Mouse (Mus musculus) embryonic fibroblast, embryonic 13.5 days (primary cell): ENCODE measurements around the gene Shroom3. TPM values are rescaled to one million over a fixed set of nuclear protein-coding genes. Genes with fewer than 3 reads are reported as not detected.

ENCODE experiments used
- H3K27ac ChIP-seq: 2 replicates; pipeline ENCODE4 v1.5.1; 2012; ENCODE audit warnings: low read length, control low read depth, inconsistent platforms; ENCODE audit not compliant: insufficient read depth
- H3K4me1 ChIP-seq: 2 replicates; pipeline ENCODE4 v1.6.1; 2011; ENCODE audit warnings: low read length; ENCODE audit not compliant: control insufficient read depth, insufficient read depth
- H3K4me3 ChIP-seq: 2 replicates; pipeline ENCODE4 v1.5.1; 2011; ENCODE audit warnings: mild to moderate bottlenecking, control low read depth, low read length; ENCODE audit not compliant: insufficient read depth
- CTCF ChIP-seq: IDR thresholded peaks from 2 replicates; pipeline ENCODE4 v1.5.1; 2011; ENCODE audit warnings: mild to moderate bottlenecking, control low read depth, low read length, moderate library complexity, borderline replicate concordance; ENCODE audit not compliant: insufficient read depth
- POLR2A ChIP-seq: IDR thresholded peaks from 2 replicates; pipeline ENCODE4 v1.6.1; 2011; ENCODE audit warnings: low read depth, mild to moderate bottlenecking, control low read depth, low read length, moderate library complexity
- polyA plus RNA-seq: library from polyadenylated mRNA; stranded (reverse); fragments of >200 nt; gene quantifications from 2 replicates; pipeline ENCODE4 v1.2.4, GENCODE M21; 2011; ENCODE audit warnings: low read depth; ENCODE audit not compliant: missing spikeins, insufficient read length

Gene Shroom3
- polyA plus RNA-seq, 1 experiment = 1.2 TPM

DNA sequence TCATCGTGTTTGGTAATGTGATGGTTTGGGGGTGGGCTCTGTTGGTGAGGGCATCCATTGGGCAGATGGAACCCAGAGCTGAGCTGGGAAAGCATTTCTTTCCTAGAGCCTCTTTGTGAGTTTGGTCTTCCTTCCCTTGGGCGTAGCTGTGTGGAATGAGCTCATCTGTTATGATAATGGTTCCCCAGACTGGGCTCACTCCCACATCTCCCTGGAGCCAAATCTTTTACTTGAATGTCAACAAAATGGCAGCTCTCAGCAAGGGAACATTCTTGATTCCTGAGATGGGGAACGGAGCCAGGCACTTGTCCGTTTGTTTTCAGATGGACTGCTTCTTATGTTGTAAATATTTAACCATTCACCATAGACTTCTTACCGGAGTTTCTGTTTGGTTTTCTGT, 158.2 kb downstream of the Shroom3 start:
- Histone ChIP-seq H3K27ac (no peak overlapping the region), H3K4me3 (no peak overlapping the region), H3K4me1 (no peaks in the 10 kb centered on the region)
- no peak for TF ChIP-seq CTCF
- TF ChIP-seq POLR2A = no peak

DNA sequence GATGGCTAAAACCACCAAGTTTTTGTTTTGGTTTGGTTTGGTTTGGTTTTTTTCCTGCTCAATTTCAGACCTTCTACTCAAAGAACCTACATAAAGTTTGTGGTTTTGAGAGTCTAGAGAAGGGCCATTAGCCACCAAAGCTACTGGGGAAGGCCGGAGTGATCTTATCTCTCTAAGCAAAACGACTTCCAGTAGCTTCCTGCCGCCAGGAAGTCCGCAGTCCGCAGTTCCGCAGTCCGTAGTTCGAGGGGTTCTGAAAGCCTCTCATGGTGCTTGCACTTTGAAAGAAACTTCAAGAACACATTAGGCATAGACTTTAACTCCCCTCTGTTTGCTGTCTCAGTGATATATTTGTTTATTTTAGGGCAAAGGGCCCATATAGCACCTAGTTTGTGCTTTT, 159.2 kb downstream of the Shroom3 start:
- no peaks in the 10 kb centered on the region for H3K4me1 ChIP-seq
- H3K4me3 ChIP-seq = no peak overlapping the region
- H3K27ac ChIP-seq = no peak overlapping the region
- TF ChIP-seq CTCF = no peak
- TF ChIP-seq POLR2A = no peak

DNA sequence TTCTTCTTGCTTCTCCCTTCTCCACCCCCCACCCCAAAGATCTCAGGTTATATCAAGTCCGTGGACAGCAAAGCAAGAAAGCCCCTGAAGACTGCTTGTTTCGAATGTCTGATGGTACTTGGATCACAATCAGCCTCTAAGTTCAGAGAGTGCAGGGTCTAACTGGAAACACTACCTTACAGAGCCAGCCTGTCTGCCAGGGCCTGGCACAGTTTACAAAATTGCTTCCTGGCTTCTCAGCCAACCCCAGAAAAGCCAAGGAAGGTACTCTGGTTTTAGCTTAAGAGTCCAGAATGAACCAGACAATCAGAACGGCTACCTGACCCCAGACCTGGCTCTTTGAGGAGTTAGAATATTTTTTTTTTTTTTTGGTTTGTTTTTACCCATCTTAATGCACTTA, 159.6 kb downstream of the Shroom3 start:
- H3K27ac ChIP-seq = no peak overlapping the region
- TF ChIP-seq POLR2A (no peak), CTCF (no peak)
- H3K4me3 ChIP-seq = no peak overlapping the region
- H3K4me1 ChIP-seq = no peaks in the 10 kb centered on the region

DNA sequence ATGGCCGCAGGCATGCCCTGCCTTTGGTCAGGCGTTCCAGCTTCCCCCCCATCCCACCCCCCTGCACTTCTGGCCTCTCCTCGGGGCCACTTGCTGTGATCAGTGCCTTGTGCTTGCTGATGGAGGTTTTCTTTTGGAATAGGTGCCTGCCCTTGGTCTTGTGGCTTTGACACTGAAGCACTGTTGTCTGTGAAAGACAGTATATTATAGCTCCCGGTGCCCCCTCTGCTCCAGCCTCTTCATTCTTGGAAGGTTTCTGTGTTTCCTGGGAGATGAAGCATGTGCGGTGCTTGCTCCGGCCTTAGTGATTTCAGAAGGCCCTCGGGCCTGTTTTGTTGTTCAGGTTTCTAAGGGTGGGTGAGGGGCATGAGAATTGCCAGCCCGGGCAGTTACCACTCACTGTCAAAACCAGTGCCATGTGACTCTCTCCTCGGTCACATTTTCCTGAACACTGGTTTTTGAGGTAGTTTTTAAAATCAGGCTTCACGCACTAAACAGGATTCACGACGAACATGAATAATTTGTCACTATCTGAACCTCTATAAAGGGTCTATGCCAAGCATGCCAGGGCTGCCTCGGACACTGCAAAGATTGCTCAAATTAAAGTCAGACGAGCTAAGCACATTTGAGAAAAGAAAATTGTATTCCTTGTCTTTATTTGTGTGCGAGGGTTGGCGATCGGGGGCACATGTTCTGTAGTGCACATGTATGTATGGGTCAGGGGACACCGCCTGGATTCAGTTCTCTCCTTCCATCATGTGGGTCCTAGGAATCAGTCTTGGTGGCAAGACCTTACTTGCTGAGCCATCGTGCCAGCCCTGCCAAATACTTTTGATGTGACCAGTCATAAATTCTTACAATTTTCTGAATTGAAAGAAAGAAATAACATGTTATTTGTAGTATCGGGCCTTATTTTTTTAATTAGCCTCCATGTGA, 160.9 kb downstream of the Shroom3 start:
- TF ChIP-seq POLR2A = no peak
- no peak for TF ChIP-seq CTCF
- Histone ChIP-seq H3K27ac (no peak overlapping the region), H3K4me1 (no peaks in the 10 kb centered on the region), H3K4me3 (no peak overlapping the region)

DNA sequence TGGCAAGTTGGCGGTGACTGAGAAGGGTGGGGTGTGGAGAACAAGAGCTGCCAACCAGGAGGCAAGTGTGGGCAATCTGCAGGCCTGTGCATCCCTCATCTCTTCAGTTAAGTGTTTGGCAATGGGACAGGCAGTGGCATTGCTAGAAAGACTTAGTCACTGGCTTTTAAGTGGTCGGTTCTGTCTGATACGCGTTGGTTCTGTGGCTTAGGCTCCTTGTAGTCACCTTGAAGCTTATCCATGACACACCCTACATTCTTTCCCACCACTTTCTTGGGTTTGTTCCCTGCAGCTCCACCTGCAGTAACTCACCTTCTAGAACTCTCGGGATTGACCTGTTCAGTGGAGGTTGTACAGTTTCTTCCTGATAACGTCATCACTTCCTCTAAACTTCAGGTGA, 166.5 kb downstream of the Shroom3 start:
- no peak overlapping the region for H3K27ac ChIP-seq

DNA sequence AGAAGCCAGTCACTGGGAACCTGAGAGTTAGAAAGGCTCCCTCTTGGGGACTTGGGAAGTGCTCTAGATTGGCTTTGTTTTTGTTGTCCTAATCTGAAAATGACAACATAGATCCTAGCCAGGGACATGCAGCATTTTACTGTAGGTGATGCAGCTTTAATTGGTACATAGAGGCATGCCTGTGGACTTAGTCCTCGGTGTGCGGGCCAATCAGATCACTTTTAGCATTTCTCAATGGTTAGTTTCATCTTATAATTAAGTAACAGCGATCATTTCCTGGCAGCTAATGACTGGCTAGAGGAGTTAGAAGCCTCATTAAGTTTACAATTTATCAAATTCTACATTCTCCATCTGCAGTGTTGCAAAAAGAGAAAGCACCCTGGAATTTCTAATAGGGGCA, 167.7 kb downstream of the Shroom3 start:
- H3K4me1 ChIP-seq = no peaks in the 10 kb centered on the region
- no peak overlapping the region for H3K27ac ChIP-seq
- no peak for TF ChIP-seq POLR2A
- no peak for TF ChIP-seq CTCF
- H3K4me3 ChIP-seq = no peak overlapping the region

More for the DNA sequence above, 166.5 kb downstream of the Shroom3 start:
- Histone ChIP-seq H3K4me1 (no peaks in the 10 kb centered on the region), H3K4me3 (no peak overlapping the region)
- TF ChIP-seq CTCF (no peak), POLR2A (no peak)

DNA sequence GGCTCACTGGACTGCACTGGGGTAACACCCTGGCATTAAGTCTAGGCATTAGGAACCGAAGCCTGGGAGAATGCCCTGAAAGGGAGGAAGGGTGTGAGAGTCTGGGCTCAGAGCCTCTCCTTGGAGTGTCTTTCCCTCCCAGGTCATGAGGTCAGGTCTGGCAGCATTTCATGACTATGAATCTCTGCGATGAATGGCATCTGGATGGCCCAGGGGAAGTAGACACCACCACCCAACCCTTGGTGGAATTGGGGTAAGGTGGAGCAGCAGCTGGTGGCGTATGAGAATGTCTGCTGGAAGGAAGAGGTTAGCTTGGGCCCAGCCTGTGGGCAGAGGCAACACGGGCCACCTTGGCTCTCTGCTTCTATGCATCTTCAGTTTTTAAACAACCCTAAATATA, 171.7 kb downstream of the Shroom3 start:
- H3K4me1 ChIP-seq = 0 out of 2 replicates have a peak, but pooled peaks cover 2% of the 10 kb centered on the region
- no peak overlapping the region for H3K4me3 ChIP-seq
- no peak for TF ChIP-seq POLR2A
- no peak for TF ChIP-seq CTCF
- no peak overlapping the region for H3K27ac ChIP-seq

DNA sequence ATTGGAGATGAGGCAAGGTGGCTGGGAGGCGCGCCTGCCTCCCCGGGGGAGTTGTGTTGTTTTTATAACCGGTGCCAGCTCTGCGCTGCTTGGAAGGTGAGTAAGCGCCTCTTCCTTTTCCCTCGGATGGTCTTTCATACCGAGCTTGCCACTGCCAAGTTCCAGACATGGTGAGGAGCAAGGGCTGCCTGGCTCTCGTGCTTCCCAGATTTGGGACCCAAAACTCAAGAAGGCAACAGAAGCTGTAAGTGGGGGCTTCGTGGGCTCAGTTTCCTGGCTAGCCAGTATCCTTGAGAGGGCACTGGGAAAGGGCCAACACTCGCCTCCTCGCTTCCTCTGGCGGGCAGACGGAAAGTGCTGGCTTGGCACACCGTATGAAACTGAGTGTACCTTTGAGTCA, 173.1 kb downstream of the Shroom3 start:
- TF ChIP-seq CTCF (no peak), POLR2A (no peak)
- H3K4me3 ChIP-seq = no peak overlapping the region
- 0 out of 2 replicates have a peak, but pooled peaks cover 2% of the 10 kb centered on the region for H3K4me1 ChIP-seq
- H3K27ac ChIP-seq = no peak overlapping the region

DNA sequence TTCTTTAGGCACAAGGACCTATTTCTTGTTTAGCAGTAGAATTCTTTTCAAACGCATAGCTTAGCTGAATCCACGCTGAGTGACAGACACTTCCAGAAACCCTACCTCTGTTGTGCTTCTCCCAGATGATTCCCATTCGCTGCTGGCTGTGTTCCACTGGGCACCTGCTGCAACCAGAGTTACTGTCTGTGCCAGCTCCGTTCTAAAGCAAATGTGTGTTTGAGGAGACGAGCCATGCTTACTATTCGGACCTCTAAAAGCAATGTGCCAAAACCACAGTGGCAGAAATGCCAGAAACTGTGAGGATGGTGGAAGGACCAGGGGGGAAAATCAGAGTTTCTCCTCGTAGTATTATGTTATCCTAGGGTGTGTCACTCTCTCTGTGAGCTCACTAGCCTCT, 173.9 kb downstream of the Shroom3 start:
- H3K4me1 ChIP-seq = 0 out of 2 replicates have a peak, but pooled peaks cover 2% of the 10 kb centered on the region
- TF ChIP-seq CTCF (no peak), POLR2A (no peak)

DNA sequence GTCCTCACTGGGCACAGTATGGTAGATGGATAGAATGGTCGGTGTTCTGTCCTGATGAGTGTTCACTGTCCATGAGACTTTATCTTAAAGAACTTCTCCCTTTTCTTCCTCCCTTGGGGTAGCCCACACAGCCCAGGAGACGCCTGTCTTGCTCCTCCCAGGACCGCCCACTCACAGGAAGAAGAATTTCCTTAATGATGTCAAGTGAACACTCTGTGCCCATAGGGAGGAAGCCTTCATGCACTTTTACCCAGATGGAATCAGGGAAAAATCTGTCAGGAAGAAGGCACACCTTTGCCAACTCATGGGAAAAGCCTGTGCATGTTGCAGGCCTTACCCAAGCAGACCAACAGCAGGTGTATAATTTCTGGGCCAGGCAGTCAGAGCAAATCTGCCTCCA, 174.9 kb downstream of the Shroom3 start:
- Histone ChIP-seq H3K27ac (no peak overlapping the region), H3K4me3 (no peak overlapping the region), H3K4me1 (0 out of 2 replicates have a peak, but pooled peaks cover 2% of the 10 kb centered on the region)
- no peak for TF ChIP-seq POLR2A
- TF ChIP-seq CTCF = no peak

More for the DNA sequence above, 173.9 kb downstream of the Shroom3 start:
- H3K4me3 ChIP-seq = no peak overlapping the region
- H3K27ac ChIP-seq = no peak overlapping the region

DNA sequence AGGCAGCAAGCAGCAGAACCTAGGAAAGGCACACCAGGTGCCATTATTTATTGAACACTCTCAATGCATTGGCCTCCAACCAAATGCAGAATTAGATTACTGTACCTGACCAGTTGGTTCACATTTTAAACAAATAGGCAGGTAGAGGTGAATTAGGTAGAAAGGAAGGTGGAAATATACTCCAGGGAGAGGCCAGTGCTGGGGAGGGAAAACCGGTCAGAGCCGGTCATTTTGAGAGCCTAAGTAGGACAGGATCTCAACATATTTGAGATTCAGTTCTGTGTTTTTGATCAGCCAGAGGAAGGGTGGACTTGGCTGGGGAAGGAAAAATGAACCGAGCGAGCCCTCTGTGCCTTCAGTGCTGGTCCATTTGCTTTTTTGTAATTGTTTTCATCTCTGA, 175.3 kb downstream of the Shroom3 start:
- no peak for TF ChIP-seq CTCF
- TF ChIP-seq POLR2A = no peak
- H3K27ac ChIP-seq = no peak overlapping the region
- H3K4me1 ChIP-seq = 0 out of 2 replicates have a peak, but pooled peaks cover 2% of the 10 kb centered on the region
- no peak overlapping the region for H3K4me3 ChIP-seq
